Mouse (Mus musculus): ENCODE data around the gene Gli2.

DNA sequence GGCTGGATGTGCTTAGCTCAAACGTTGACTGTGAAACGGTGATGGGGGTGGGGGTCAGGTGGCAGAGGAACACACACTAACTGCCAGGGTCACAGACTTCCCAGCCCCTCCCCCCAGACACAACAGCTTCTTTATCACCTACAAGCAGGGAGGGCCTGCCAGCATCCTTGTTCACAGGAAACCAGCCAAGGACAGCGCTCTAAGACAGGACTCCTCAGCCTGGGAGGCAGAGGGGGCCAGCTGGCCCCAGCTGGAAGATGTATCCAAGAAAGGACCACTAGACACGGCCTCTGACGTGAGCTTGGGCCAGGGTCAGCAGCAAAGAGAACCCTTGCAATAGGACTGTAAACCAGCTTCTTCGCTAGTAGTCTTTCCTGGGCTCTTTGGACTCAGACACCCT is 65.1 kb downstream of the Gli2 start:
- no peak for TF ChIP-seq POLR2A (IDR thresholded peaks at IDR 0.05; ENCODE audit: extremely low read depth, insufficient read depth, low read length)
- no peak for TF ChIP-seq CTCF (IDR thresholded peaks at IDR 0.05; ENCODE audit: low read depth, low read length)

Data from liver, adult 2 months (tissue).